Mouse (Mus musculus) brown adipose tissue, adult 24 weeks (tissue): ENCODE results near the gene Ube2o. TPM values are rescaled to one million over a fixed set of nuclear protein-coding genes. Genes with fewer than 3 reads are reported as not detected.

ENCODE experiments used
- H3K27ac ChIP-seq: fragments of 200-500 bp; replicated peaks from 2 replicates; pipeline ENCODE4 v1.5.1; 2012; ENCODE audit warnings: low read depth, mild to moderate bottlenecking, low read length
- H3K4me1 ChIP-seq: fragments of 200-500 bp; 2 replicates; pipeline ENCODE4 v1.6.1; 2012; ENCODE audit warnings: low read length, mixed read lengths; ENCODE audit not compliant: control insufficient read depth, insufficient read depth, insufficient read length
- H3K4me3 ChIP-seq: fragments of 200-500 bp; 2 replicates; pipeline ENCODE4 v1.5.1; 2012; ENCODE audit warnings: low read depth, mild to moderate bottlenecking, low read length, moderate library complexity; ENCODE audit not compliant: insufficient read depth
- polyA plus RNA-seq: library from polyadenylated mRNA; stranded (reverse); fragments of >200 nt; gene quantifications from 2 replicates; pipeline ENCODE4 v1.2.4, GENCODE M21; 2012; ENCODE audit not compliant: missing spikeins, insufficient read depth, insufficient read length

The Ube2o gene
- polyA plus RNA-seq, 1 experiment: 7.8 TPM

DNA sequence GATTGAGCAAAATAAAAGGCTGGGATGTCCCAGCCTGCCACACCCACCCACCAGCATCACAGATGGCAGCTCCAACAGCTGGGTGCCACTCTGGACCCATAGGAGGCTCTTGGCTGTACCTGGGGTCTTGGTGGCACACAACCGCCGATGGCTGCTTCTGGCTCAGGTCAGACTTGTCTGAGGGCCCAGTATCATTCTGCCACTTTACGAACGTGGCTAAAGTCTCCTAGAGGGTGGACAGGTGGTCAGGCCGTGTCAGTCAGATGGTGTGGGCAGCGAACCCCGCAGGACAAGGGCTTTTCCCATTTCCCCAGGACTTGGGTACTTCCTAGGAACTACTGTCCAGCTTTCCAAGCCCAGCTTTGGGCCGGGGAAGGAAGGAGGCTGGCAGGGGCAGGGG is 19.9 kb upstream of the Ube2o start:
- no peaks in the 10 kb centered on the region for H3K4me1 ChIP-seq
- no peak overlapping the region for H3K27ac ChIP-seq
- H3K4me3 ChIP-seq: no peak overlapping the region

DNA sequence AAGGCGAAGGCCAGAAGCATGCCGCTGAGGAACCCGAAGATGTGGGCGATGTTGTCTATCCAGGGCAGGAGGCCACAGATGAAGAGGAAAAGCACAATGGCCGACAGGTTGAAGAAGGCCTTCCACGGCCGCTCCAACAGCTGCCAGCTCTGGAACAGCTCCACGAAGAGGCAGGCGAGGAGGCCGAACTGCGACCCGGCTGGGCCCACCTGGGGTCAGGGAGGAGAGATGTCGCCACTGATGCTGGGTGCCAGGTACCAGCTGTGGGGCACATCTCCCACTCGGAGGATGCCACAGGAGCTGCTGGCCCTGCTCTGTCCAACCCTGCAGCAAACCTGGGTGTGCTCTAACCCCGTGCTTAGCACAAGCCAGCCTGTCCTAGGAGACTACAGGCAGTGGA is 18.0 kb upstream of the Ube2o start:
- no peak overlapping the region for H3K27ac ChIP-seq
- no peaks in the 10 kb centered on the region for H3K4me1 ChIP-seq
- no peak overlapping the region for H3K4me3 ChIP-seq

DNA sequence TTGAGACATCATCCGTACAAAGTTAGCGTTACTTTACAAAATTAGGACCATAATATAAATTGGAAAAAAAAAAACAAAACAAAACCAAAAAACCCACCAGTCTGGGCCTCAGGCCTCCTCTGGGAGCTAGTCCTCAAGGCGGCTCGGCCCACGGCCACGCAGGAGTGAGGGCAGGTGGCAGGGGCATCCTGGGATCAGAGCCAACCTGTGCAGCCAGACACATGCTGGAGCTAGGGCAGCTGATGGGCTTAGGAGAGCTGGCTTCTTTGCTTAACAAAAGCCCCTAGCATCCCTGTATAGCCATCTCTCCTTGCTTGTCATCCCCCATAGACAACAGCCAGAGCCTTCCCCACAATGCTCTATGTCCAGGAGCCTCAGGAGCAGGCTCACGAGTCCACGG is 16.9 kb upstream of the Ube2o start:
- H3K4me3 ChIP-seq: no peak overlapping the region
- H3K4me1 ChIP-seq: no peaks in the 10 kb centered on the region
- H3K27ac ChIP-seq: no peak overlapping the region

DNA sequence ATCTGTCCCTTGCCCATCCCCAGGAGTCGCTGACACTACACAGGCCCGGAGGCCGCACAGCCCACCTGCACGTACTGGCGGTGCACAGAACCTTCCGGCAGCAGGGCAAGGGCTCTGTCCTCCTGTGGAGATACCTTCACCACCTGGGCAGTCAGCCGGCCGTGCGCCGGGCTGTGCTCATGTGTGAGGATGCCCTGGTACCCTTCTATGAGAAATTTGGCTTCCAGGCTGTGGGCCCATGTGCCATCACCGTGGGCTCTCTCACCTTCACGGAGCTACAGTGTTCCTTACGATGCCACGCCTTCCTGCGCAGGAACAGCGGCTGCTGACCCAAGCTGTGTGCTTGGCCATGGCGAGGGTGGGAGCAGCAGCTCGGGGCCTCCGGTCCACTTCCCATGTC is 15.5 kb upstream of the Ube2o start:
- no peak overlapping the region for H3K27ac ChIP-seq
- H3K4me3 ChIP-seq: no peak overlapping the region
- no peaks in the 10 kb centered on the region for H3K4me1 ChIP-seq

DNA sequence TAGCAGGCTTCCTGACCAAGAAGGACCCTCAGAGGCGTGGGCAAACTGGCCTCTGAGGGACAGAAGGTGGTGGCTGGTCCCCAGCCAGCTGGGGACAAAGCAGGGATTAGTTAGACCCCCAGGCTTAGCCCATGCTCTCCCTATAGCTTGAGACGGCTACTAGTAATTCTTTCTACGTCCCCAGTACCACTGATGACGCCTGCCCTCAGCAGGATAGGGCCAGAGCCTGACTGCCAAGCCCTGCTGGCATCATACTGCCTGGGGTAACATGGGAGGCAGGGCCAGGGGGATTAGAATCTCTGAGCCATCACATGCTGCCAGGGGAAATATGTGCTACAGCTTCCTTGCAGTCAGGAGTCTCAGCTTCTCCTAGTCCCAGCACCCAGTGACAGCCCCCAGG is 12.1 kb upstream of the Ube2o start:
- no peak overlapping the region for H3K4me3 ChIP-seq
- H3K27ac ChIP-seq: no peak overlapping the region
- H3K4me1 ChIP-seq: no peaks in the 10 kb centered on the region

DNA sequence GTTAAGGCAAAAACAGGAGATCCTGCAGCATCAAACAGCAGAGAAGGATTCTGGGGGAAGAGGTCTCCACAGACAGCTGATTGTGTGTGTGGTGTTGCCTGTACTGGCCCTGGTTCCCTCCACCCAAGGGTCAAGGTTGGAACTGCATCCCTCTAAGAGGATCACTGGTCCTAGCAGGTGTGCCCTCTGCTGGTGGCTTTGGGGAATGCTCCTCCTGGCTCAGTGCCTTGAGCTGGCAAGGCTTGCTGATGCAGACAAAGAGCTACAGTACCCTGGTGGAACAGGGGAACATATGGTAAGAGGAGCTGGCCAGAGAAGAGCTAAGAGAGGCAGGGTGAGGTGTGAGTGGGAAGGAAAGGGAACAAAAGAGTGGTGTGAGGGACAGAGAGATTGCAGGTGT is 11.2 kb upstream of the Ube2o start:
- Histone ChIP-seq H3K4me1 (no peaks in the 10 kb centered on the region), H3K27ac (no peak overlapping the region), H3K4me3 (no peak overlapping the region)

DNA sequence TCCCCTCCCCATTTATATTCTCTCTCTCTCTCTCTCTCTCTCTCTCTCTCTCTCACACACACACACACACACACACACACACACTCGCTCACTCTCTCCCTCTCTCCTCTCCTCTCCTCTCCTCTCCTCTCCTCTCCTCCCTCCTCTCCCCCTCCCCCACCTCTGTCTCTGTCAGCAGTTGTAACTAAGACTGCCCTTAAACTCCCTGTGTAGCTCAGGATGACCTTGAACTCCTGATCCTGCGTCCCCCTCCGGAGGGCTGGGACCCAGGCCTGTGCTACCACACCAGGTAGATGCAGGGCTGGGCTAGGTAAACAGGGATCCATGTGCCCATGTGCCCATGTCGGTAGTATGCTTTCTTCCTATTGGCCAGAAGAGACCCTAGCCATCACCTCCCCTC is 10.4 kb upstream of the Ube2o start:
- Histone ChIP-seq H3K4me3 (no peak overlapping the region), H3K4me1 (no peaks in the 10 kb centered on the region), H3K27ac (no peak overlapping the region)

DNA sequence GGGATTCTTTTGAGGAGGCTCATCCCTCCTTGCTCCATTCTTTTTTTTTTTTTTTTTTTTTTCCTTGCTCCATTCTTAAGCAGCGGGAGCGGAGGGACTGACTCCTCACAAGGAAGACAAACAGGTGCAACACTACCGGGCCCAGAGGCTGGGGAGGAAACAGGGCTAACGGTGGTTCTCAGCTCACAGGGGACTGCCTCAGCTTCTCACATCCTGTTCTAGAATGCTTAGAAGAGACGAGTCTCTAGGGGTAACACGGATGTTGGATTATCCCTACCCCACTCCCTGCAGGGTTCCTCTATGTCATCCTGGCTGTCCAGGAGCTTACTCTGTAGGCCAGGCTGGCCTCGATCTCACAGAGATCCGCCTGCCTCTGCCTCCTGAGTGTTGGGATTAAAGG is 8.3 kb upstream of the Ube2o start:
- no peak overlapping the region for H3K27ac ChIP-seq
- no peaks in the 10 kb centered on the region for H3K4me1 ChIP-seq
- no peak overlapping the region for H3K4me3 ChIP-seq

DNA sequence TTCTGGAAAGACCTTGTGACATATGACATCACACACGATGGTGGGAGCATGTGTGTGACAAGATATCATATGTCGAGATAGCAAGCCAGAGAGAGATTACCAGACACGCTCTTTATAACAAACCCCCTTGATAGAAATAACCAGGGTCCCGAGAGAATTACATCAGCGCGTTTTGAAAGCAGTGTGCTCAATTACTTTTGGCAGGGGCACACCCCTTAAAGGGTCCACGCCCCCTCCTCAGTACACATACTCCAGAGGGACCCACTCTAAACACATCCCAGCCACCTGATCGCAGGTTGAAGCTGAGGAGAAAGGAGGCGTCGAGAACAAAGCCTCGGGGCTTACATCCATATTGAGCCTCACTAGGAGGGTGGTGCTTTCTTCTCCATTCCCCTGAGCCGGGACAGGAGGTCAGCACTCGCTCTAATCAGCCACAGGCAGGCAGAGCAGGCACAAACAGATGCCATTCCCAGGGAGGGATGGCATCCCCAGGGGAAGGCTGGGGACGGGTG is 7.8 kb upstream of the Ube2o start:
- Histone ChIP-seq H3K27ac (no peak overlapping the region), H3K4me3 (no peak overlapping the region), H3K4me1 (no peaks in the 10 kb centered on the region)

DNA sequence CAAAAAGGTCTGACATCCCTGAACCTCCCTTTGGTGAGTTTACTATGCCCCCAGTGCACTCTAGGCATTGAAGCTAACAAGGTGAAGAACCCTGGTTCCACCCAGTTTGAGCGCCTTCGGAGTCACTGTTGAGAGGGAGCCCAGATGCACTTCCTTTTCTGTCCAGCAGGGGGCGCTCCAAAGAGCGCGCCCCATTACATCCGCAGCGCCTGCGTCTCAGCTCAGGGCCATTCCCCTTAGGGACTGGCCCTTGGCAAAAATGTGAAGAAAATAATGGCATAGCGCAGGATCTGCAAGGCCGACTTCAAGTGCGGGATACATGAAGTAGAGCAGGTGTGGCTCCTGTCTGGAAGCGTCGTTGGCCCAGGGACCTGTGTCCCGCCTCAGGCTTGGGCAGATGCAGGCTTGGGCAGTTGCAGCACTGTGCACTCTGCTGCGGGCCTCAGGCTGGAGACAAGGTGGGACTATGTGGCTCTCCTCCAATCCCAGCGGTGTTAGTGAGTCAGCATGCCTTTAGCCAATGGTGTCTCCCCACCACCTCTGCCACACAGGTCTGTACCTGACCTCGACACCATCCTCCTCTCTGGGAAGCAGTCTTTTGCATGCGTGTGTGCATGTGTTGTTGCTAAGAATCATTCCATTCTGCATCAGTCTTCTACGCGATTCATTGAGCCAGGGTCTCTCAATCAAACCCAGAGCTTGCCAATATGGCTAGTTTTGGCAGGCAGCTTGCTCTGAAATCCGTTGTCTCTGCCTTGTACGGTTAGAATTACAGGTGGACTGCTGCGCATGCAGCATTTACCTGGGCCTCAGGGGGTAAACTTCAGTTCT is 5.8 kb upstream of the Ube2o start:
- H3K4me1 ChIP-seq: no peaks in the 10 kb centered on the region
- H3K4me3 ChIP-seq: no peak overlapping the region
- H3K27ac ChIP-seq: no peak overlapping the region

DNA sequence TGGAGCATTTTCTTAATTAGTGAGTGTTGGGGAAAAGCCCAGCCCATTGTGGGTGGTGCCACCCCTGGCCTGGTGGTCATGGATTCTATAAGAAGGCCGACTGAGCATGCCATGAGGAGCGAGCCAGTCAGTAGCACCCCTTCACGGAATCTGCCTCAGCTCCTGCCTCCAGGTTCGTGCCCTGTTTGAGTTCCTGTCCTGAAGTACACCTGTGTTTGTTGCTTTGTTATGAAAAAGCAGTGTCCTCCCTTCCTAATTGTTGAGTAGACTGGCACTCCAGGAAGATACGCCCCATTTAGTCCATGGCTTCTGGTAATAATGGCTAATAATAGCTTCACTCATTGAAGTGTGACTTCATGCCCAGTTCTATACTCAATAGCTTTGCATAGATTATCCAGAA is 5.1 kb upstream of the Ube2o start, which contains the start of gene Aanat:
Aanat (plus strand) TSS at position 123 of the 400 bp plus-strand sequence.
- Histone ChIP-seq H3K27ac (no peak within 1 kb of the TSS), H3K4me1 (no peaks in the 10 kb centered on the region), H3K4me3 (no peak within 1 kb of the TSS)

DNA sequence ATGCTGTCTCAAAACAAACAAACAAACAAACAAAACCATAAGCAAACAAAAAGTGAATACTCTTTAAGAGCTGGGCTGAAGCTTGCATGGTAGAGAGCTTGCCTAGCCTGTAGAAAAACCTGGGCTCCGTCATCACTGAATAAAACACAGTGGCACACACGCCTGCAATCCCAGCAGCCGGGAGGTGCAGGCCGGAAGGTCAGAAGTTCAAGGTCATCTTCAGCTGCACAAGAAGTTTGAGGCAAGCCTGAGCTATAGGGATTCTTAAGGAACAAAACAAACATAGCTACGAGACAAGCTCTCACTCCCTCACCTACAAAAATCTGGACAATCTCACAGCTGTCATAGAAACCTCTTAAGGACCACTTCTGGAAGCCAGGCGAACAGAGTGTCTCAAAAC is 4.4 kb upstream of the Ube2o start:
- Histone ChIP-seq H3K27ac (no peak overlapping the region), H3K4me3 (no peak overlapping the region), H3K4me1 (no peaks in the 10 kb centered on the region)

DNA sequence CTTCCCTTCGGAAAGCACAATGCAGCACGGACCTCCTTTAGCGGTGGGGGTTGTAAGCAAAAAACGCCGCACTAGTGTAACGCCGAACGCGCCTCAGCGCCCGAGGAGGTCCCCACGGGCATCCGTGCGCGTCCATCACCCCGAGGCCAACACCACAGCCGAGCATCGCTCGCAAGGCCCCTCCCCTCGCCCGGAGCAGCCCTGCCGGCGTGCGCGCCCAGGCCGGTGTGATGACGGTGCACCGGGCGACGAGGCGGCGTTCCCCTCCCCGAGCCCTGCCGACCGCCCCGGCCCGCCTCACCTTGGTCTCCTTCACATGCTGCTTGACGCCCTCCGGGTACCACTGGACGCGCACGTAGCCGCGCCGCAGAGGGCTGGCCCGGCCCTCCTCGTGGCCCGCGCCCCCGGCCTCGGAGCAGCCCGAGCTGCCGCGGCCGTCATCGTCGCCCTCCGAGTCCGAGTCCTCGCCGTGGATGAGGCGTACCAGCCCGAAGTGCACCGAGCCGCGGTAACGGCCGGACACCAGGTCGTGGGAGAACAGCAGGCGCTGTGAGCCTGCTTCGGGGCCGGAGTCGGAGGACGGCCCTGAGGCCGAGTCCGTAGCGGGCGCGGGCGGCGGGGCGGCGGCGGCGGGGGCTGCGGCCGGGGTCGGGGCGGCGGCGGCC is 404 bp downstream of the Ube2o start:
- Histone ChIP-seq H3K4me3 (peak overlapping the region; percentile 99), H3K4me1 (peaks cover 2% of the 10 kb centered on the region; the same call in 1 of the 2 replicates), H3K27ac (no peak overlapping the region)

DNA sequence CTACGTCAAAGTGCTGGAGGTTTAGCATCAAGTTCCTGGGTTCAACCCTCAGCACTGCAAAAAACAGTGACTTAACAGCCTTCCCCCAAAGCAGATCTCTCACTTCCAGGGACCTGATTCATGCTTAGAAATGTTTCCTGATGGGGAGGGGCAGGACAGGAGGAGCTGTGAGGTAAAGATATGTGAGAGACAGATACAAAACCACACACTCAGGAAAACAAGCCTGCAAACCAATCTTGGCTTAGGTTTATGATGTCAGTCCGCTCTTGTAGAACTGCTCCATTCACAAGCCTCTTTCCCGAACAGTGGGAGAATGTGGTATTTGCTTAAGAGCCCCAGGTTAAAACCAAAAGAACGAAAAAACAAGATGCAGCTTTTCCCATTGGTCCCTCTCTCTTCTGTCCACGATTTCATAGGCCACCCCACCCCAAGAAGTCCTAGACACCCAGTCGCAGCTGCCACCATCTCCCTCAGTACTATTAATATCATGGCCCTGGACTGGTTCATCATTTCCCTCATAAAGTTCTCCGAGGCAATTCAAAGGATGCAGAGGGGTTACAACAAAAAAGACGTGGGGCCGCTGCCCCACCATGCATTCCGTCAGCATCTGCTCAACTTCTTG is 1.1 kb downstream of the Ube2o start:
- H3K27ac ChIP-seq: no peak overlapping the region
- peak overlapping the region; percentile 99 for H3K4me3 ChIP-seq

DNA sequence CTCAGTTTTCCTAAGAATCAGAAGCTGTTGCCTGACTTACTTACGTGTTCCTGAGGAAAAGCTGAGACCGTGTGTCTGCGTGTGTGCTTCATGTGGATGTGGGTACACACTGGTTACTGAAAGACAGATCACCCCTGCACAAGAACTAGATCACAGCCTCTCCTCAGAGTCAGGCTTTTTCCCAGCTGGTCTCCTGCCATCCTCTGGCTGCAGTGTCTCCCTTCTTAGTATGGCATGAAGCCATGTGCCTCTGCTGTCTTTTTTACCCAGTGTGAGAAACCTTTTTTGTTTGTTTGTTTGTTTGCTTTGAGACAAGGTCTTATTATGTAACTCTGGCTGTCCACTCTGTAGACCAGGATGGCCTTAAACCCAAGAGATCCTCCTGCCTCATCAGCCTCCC is 2.0 kb downstream of the Ube2o start:
- Histone ChIP-seq H3K4me3 (no peak overlapping the region), H3K27ac (no peak overlapping the region), H3K4me1 (peaks cover 9% of the 10 kb centered on the region)

More for the DNA sequence above, 1.1 kb downstream of the Ube2o start:
- H3K4me1 ChIP-seq: peaks cover 2% of the 10 kb centered on the region; the same call in 1 of the 2 replicates
